Mouse (Mus musculus): Measurements from ENCODE around the gene Fat3.

DNA sequence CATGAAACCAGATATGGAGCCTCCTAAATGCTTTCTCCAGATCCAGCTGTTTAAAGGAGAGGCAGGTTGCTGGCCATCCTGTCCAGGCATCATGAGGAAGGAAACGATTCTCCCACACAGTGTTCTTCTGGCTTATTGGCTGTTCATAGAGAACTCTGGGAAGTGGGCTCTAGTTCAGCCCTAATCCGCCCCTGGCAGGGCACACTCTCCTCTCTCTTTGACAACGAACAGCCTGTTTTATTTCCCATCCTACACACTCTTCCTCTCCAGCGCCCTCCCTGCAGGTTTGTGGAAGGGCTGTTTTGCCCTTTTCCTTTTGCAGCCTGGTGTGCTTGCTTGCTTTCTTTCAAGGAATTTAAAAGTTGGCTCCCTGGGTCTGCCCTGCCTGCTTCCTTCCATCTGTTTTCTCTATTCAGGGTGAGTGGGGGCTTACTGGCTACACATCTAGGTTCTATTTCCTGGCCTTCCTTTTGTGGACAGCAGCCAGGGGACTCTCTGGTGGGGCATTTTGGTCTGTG lies 472.6 kb downstream of the Fat3 start:
- TF ChIP-seq MAFK (IDR thresholded peaks at IDR 0.05; ENCODE audit: insufficient read depth, low read depth, low read length), result no peak
- no peak for TF ChIP-seq ZNF384 (IDR thresholded peaks at IDR 0.05; ENCODE audit: low read depth, low read length)
- TF ChIP-seq CHD2 (IDR thresholded peaks at IDR 0.05; ENCODE audit: low read depth, low read length), result no peak
- no peak for TF ChIP-seq ZC3H11A (IDR thresholded peaks at IDR 0.05; ENCODE audit: borderline replicate concordance, low read depth, low read length)

All from ES-E14 (cell line).